Mouse (Mus musculus) kidney, adult 9 months (tissue): ENCODE results near the gene Intu.
A peak's percentile ranks its signal among the peaks of the same experiment; 100 is the strongest.

Experiments used
- DNase-seq: peaks from one replicate; pipeline ENCODE4 v3.0.0; 2022

Intu gene

DNA sequence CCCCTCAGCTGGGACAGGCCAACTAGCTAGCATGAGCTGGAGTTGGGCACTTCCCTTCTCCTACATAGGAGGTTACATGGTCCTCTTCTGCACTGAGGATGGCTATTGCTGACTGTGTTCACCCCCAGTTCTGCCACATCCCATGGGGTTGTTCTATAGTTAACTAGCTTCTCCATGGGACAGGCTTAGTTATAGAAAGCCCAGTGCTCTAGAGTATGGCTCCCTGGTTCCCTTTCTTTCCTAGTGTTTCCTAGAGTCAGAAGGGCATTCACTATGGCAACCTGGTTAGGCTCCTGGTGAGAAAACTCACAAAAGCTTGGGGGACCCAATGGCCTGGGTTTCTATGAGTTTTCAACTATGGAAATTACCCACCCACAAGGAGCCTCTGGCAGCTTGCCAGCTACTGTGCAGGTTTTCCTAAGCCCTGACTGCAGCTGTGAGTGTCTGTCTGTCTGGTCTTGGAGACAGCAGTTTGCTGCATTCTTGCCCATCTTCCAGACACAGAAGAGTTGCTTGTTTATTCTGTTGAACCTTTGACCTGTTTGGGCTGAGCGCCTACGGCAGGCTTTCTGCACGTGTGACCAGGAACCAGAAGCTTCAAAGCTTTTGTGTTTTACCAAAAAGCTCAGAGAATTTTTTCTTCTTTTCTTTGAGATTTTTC is 154.9 kb downstream of the Intu start:
- DNase-seq, result no peak

DNA sequence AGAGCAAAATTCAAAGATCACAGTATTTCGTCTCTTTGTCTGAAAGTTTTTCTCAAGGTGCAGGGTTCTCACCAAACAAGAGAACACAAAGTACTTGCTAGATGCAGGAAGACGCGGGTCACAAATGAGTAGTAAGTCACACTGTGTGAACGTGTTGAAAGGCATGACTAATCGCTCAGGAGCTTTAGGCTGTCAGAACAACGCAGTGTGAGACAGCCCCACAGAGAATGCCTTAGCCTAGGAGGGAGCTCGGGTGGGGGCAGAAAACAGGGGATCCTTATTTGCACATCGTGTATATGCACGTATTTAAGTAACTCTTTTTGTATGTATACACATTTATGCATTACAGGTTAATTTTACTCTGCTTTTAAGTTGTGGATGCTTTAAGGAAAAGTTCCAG is 155.8 kb downstream of the Intu start:
- DNase-seq, result no peak

DNA sequence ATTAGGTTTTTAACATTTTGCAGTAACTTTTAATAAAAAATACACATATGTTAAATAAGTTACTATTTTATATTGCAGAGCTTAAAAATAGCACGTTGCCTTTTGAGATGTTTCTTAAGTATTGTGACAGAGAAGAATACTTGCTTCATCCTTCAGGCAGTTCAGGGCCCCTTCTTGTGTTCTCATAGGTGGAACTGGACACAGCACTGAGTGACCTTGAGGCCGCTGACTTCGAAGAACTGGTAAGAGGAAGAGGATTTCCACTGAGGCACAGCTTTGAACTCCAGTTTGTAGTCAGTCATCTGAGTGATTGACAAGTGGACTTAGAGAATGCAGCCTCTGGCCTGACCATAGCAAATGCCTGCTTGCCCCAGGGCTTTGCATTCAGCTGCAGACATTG is 156.5 kb downstream of the Intu start:
- no peak for DNase-seq

DNA sequence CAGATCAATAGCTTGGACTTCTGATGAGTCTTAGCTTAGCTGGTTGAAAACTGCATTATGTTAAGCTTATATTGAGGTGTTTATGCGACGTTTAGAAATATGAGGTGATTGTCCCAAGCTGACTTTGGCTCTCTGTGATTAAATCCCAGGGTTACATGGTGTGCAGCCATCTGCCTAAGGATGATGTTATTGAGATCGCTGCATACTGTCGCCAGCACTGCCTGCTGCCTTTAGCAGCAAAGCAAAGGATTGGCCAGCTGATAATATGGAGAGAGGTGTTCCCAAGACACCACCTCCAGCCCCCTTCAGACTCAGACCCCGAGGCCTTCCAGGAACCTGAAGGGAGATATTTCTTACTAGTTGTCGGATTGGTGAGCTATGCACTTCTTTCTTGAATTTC is 160.5 kb downstream of the Intu start:
- no peak for DNase-seq

DNA sequence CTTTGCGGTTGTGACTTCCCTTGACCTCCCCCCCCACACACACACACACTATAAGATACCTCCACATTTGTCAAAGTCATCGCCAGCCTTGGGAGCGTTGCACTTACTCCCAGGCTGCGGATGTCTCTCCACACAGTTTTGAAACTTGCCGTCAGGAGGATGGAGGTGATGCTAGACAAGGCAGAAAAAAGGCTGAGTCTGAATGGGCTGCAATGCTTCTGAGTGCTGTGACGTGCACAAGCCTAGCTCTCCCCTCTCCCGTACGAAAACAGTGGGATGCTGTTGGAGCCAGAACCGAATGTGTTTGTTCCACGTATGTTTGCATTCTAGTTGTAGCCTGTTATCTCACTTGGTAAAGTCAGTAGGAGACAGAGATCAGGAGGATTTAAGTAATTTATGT is 162.3 kb downstream of the Intu start:
- no peak for DNase-seq

DNA sequence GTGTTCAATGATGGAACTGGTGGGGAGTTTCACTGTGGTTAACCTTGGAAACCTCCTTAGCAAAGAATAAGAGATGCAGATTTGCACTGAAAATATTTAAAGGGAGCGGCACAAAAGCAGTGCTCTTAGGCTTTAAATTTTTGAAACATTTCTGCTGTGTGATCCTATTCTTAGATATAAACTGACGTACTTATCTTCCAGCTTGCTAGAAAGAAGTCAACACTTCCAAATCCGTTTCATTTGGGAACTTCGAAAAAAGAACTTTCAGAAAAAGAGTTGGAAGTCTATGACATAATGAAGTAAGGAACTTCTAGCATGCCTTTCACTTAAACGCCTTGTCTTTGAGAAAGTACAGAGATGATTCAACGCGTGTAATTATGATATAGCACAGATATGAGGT is 162.9 kb downstream of the Intu start:
- no peak for DNase-seq

DNA sequence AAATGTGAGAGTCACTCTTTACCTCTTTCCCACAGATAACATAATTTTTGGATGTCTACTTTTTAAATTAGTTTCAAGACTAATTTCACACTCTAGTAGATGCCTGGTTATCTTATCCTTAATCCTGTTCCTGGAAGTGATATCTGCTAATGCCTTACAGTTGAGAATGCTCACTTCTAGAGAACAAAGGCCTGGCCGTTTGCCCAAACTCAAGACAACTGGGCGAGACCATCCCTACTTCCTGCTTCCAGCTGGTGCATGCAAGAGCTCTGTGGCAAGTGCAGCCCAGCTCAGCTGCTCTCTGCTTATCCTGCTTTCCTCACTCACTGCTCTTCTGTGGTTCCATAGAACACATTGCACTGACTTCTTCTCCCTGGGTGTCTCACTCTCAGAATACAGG is 163.4 kb downstream of the Intu start:
- DNase-seq, result no peak

DNA sequence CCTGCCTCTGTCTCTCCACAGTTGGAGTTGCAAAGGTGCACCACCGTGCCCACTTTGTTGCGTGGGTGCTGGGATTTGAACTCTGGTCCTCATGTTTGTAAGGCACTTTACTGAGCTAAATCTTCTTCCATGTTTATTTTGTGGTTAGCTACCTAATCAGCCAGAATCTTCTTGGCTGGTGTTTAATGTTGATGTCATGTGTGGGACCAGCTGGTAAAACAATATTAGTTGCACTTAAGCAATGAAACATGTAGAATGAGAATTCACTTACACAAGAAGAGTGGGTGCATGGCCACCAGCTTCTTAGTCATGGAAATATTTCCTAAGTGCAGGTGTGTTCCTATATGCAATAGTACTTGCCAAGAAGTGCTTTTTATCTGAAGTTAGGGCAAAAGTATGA is 164.1 kb downstream of the Intu start:
- no peak for DNase-seq

DNA sequence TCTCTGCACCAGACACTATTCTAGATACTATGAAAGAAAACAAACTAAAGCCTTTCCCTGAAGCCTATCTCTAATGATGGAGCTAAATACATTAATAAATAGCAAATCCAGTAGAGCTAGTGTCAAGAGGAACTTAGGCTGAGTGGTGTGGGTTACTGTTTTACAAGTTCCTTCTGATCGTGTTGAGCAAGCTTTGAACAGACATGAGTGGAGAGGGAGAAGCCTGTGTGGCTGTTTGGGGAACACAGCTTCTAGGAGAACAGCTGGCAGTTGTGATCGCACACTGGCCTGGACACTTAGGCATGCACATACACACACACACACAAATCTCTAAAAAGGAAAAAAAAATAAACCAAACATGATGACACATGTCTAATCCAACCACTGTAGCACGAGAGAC is 167.7 kb downstream of the Intu start:
- DNase-seq, result no peak

DNA sequence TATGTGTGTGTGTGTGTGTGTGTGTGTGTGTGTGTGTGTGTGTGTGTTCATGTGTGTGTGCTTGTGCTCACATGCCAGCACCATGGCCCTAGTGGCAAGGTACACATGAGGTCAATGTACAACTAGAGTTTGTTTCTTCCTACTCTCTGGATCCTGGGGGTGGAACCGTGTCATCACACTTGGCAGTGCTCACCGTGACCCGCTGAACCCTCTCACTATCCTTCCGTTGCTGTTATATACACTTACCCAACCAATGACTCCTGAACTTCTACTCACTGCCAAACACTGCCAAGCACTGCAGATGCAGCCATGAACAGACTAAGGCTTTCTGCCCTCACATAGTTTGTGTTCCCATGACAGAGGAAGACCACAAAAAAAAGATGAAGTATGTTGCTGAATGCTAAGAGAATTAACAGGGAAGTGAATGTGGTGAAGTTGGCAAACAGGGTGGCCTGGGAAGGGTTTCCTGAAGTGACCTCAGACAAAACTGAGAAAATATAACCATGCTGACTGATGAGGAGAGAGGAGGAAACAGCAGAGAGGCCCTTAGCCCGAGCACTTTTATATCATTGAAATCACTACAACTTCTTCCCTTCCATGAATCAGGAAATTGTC is 173.8 kb downstream of the Intu start:
- DNase-seq, result peak; percentile 55

DNA sequence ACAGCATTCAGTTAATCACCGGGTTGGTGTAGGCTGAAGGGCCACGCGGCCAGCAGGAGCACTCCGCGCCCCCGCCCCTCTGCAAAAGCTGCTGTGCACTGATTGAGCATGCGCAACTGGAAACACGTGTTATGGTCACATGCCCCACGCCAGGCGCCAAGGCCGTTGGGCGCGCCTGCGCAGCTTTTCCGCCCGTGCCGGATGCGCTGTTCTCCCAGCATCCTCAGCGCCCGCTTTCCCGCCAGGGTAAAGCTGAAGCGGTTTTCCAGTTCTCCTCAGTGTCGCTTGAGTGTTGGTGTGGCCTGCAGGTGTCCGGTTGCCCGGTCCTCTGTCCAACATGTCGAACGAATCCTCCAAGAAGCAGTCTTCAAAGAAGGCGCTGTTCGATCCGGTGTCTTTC is 177.6 kb downstream of the Intu start, which contains the start of gene Slc25a31:
TSS of gene Slc25a31 (plus strand) at position 201 of the 400 bp plus-strand sequence.
- DNase-seq, result no peak

DNA sequence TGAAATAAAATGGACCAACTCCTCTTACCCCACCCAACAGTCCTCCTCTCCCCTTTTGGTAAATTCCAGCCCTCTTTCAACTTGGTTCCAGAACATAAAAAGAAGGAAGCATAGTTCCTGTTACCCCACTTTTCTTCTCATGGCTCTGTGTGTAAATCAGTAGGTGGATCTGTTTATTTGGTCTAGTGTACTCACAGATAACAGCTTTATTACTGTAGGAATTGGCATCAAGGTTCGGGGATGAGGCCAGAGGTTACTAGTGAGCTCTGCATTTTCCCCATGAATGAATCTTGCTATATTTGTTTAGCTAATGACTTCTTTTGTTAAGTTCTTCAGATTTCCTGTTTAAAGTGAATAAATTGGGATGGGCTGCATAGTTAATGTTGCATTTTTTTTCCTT is 185.0 kb downstream of the Intu start:
- no peak for DNase-seq

DNA sequence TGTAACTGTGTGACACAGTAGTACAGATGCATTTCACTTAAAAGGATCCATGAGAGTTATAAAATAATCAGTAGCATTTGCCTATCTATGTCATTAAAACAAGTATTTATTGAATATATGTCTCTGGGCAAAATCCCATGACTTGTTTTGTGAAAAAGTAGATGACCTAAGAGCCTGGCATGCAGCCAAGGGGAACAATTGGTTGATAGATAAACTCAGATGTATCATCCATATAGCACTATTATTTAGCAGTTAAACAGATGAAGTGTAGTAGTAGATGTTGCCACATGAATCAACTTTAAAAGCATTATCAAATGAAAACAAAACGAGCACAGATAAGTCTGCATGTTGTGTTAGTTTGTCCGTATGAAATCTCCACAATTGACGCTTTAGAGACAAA is 187.9 kb downstream of the Intu start:
- DNase-seq, result no peak

DNA sequence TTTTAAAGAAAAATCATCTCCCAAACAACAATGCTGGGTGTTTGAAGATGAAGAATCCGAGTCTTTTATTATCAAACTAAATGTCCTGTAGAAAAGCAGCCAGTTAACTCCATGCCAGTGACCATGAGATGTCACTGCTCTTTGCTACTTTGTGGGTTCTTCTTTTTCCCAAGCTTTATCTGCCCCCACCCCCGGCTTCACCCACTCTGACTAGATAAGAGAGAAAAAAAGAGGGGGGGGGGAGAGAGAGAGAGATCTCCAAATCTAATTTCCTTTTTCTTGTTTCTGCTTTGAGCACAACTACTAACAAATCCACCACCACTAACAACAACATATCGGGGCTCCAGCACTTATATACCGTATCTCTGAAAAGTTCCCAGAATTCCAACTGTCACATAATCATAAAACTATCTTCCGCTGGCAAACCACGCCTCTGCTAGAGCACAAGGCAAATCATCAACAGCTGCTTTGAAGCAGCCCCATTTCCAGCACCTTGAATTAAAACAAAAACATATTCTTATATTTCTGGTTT is 207.4 kb downstream of the Intu start:
- no peak for DNase-seq

DNA sequence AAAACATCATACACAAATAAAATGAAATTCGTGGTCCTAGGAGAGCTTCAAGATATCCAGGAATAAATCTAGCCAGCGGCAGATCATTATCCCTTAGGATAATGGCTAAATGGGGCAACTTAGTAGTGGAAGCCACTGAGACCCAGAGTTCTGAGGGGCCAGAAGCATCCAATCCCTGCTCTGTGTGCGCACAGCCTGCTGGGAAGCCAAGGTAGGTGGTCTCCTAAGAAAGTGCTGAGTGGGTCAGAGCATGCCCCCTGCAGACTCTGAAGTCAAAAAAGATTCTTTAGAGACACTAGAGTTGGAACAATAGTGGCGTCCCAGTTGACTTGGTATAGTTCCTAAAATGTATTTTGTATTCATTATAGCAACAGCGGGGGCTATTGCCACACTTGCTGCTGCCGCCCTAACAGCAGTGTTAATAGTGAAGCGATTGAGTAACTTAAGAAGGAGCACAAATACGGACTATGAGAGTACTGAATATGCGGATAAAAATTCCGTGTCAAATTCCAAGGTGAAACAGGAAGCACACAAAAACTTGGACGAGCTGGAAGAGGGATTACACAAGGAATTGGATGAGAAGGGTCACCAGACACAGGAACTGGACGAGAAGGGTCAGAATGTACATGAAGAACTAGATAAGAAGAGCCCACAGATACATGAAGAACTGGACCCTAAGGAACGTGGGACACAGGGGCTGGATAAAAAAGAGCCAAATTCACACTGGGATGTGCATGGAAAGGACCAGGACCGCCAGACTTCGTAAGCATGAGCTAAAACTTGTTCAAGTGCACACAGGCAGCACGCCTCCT is 213.1 kb downstream of the Intu start, which contains the start of gene Hspa4l:
TSS of gene Hspa4l (plus strand) at position 472 of the 812 bp plus-strand sequence.
- no peak for DNase-seq

DNA sequence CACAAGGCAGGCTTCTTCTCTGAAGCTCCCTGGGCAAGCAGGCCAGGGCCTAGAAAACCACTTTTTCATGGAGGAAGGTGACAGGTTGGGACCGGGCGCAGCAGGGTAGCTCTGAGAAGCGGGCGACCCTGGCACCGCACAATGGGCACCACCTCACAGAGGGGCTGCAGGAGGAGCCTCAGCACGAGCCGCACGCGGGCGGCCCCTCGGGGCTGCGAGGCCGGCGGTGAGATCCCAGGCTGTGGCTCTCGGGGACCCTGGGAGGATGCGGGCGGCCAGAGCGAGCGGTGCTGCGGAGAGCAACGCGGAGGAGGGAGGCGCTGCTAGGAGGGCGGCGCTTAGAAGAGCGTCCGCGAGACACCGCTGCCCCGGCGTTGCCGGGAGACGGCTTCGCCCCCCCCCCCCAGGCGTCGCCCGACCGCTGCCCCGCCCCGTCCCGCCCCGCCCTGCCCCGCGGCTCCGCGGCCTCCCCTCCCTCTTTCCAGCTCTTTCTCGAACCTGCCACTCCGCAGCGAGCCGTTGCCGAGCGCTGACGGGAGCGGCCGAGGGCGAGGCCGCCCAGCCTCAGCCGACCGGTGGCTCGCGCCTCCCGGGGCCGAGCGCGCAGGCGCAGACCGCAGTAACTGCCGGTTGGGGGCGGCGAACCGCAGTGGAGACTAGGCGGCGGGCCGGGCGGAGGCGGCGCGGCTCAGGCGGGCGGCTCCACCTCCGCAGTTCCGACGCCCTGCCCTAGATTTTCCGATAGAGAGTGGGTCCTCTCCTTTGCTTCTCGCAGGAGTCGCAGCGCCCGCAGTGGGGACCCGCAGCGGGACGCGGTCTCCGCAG is 214.0 kb downstream of the Intu start:
- DNase-seq, result peak; percentile 90

DNA sequence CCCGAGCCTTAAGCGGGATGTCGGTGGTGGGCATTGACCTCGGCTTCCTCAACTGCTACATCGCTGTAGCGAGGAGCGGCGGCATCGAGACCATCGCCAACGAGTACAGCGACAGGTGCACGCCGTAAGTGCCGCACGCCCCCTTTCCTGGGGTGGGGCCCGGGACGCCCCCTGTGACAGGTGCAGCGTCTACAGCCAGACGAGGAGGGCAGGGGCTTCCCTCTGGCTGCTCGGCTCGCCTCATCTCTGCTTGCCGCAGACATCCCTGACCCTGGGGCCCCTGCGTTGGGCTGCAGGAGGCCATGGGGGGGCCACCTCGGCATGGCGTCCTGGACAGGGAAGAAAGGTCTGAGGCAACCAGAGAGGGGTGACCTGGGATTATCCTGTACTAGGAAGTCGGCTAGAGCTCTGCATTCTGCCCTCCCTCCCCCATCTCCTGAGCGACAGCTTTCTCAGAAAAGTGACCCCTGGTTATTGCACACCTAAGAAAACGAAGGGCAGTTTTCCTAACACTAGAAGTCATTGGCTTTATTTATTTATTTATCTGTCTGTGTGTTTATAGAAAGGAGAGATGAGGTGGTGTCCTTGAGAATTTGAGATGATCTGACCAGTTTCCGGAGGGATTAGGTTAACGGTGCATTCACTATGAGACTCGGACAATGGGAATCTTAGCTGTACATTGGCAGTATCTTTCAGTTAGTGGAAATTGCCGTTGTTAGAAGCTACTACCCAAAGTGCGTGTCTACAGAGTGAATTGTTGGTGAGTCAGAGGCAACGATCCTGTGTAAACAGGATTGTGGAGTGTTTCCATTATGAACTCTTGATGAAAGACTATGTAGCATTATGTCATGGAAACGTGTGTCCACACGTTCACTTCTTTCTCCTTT is 214.8 kb downstream of the Intu start:
- DNase-seq, result peak; percentile 13
